Mouse (Mus musculus) forebrain, embryonic 14.5 days (tissue): ENCODE results near the gene Tnfsf11. TPM values are rescaled to one million over a fixed set of nuclear protein-coding genes. Genes with fewer than 3 reads are reported as not detected.
A peak's percentile ranks its signal among the peaks of the same experiment; 100 is the strongest.

Experiments
- ATAC-seq: fragments of 200-750 bp; cut with Nextera tagmentation; 2 replicates; pipeline ENCODE4 v1.8.0; 2017; ENCODE audit warnings: mild to moderate bottlenecking, moderate library complexity
- DNase-seq: peaks from one replicate; pipeline ENCODE4 v3.0.0-alpha.2; 2015; ENCODE audit warnings: low spot score
- H3K27ac ChIP-seq: fragments of 300-500 bp; sonication (generic); 2 replicates; pipeline ENCODE4 v1.5.1; 2014; ENCODE audit warnings: low read depth, mild to moderate bottlenecking, control low read depth, low read length, moderate library complexity
- H3K27me3 ChIP-seq: fragments of 300-500 bp; sonication (generic); replicated peaks from 2 replicates; pipeline ENCODE4 v1.6.1; 2014; ENCODE audit warnings: low read length, control low read depth, mixed read lengths; ENCODE audit not compliant: control insufficient read depth, insufficient read depth
- H3K36me3 ChIP-seq: fragments of 300-500 bp; sonication (generic); 2 replicates; pipeline ENCODE4 v1.6.1; 2014; ENCODE audit warnings: low read length, control low read depth; ENCODE audit not compliant: control insufficient read depth, insufficient read depth
- H3K4me1 ChIP-seq: fragments of 300-500 bp; sonication (generic); 2 replicates; pipeline ENCODE4 v1.6.1; 2014; ENCODE audit warnings: antibody characterized with exemption, low read length, control low read depth; ENCODE audit not compliant: control insufficient read depth, insufficient read depth
- H3K4me2 ChIP-seq: fragments of 300-500 bp; sonication (generic); 2 replicates; pipeline ENCODE4 v1.6.1; 2014; ENCODE audit warnings: mild to moderate bottlenecking, control low read depth, low read length
- H3K4me3 ChIP-seq: fragments of 300-500 bp; sonication (generic); 2 replicates; pipeline ENCODE4 v1.5.1; 2014; ENCODE audit warnings: low read depth, low read length, control low read depth
- H3K9ac ChIP-seq: fragments of 300-500 bp; sonication (generic); 2 replicates; pipeline ENCODE4 v1.6.1; 2014; ENCODE audit warnings: mild to moderate bottlenecking, low read length, control low read depth, moderate library complexity
- H3K9me3 ChIP-seq: fragments of 300-500 bp; sonication (generic); replicated peaks from 2 replicates; pipeline ENCODE4 v1.6.1; 2016; ENCODE audit warnings: low read length, control low read depth, mixed read lengths; ENCODE audit not compliant: control insufficient read depth
- WGBS: fragments of 180-500 bp; shearing (Covaris S2); extraction: QIAGEN DNeasy Blood & Tissue Kit; methylation state at CpG from one replicate; pipeline ENCODE4 v1.1.7; 2014; 5-methylcytosine and 5-hydroxymethylcytosine counted together
- polyA plus RNA-seq: library from polyadenylated mRNA; unstranded; fragments of >200 nt; fragmentation: Nextera tagmentation; extraction: Ambion mirVana; gene quantifications from 2 replicates; pipeline ENCODE4 v1.2.1, GENCODE M21; 2014

Gene Tnfsf11
- polyA plus RNA-seq, 1 experiment from 2014 or later, result not detected

DNA sequence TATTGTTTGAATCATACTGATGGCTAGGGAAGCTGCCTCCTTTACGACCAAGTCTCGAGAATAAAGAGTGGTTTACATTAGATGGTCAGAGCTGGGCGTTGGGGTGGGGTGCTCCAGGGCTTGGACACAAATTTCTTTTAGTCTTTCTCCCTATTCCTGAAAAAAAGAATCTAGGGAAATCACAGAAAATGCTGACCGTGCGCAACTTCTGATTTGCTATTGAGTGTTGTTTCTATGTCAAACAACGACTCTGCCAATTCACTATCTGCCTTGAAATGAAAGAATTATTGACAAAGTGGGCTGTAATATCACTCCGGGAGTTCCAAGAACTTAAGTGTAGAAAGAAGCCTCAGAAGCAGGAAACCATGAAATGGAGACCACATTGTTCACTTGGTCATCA, 23.5 kb upstream of the Tnfsf11 start:
- no peak for ATAC-seq
- Histone ChIP-seq H3K9me3 (no peaks in the 10 kb centered on the region), H3K4me3 (no peak overlapping the region), H3K4me2 (no peak overlapping the region), H3K9ac (no peak overlapping the region), H3K36me3 (no peaks in the 10 kb centered on the region), H3K27ac (no peak overlapping the region), H3K27me3 (no peaks in the 10 kb centered on the region), H3K4me1 (no peaks in the 10 kb centered on the region)
- DNase-seq, result no peak
- WGBS, result 71% methylated on average over 7 of the region's 7 CpGs

- WGBS, result 47% methylated on average over 11 of the region's 11 CpGs
- DNase-seq (no peak), ATAC-seq (no peak)
- Histone ChIP-seq H3K36me3 (no peaks in the 10 kb centered on the region), H3K4me2 (no peak overlapping the region), H3K9me3 (no peaks in the 10 kb centered on the region), H3K27me3 (no peaks in the 10 kb centered on the region), H3K9ac (no peak overlapping the region), H3K4me3 (no peak overlapping the region), H3K27ac (0 out of 2 replicates have a peak overlapping the region, but pooled peaks have one; percentile 16), H3K4me1 (no peaks in the 10 kb centered on the region)
Measured at GRCm38 (mm10) chr14:78330576-78331300, 22.9 kb upstream of the Tnfsf11 start.

- Histone ChIP-seq H3K27ac (no peak overlapping the region), H3K9me3 (no peaks in the 10 kb centered on the region), H3K4me2 (no peak overlapping the region), H3K36me3 (no peaks in the 10 kb centered on the region), H3K4me3 (no peak overlapping the region), H3K4me1 (no peaks in the 10 kb centered on the region), H3K27me3 (no peaks in the 10 kb centered on the region), H3K9ac (no peak overlapping the region)
- ATAC-seq (no peak), DNase-seq (no peak)
- 83% methylated on average over 8 of the region's 8 CpGs for WGBS
Measured at GRCm38 (mm10) chr14:78329765-78330451, 22.1 kb upstream of the Tnfsf11 start.

DNA sequence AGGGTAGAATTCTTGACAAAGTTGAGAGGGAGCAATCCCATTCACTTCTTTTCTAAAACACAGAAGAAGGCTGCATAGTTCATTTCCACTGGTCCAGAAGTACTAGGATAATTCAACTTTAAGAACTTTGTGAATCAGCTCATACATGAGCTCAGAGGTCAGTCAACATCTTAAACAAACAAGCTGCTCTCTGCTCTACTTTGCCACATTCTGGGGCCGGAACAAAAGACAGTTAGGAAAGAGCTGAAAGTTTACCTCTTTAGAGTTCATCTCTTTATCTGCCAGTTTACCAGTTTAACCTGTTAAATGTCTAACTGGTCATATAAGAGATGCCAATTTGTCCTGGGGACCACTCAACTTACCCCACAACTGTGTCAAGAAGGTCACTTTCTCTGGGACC, 15.5 kb upstream of the Tnfsf11 start:
- Histone ChIP-seq H3K4me2 (no peak overlapping the region), H3K9ac (no peak overlapping the region), H3K27me3 (no peaks in the 10 kb centered on the region), H3K36me3 (no peaks in the 10 kb centered on the region), H3K9me3 (no peaks in the 10 kb centered on the region), H3K27ac (no peak overlapping the region), H3K4me3 (no peak overlapping the region), H3K4me1 (no peaks in the 10 kb centered on the region)
- 100% methylated on average over 1 of the region's 1 CpGs for WGBS
- no peak for DNase-seq
- ATAC-seq, result no peak

DNA sequence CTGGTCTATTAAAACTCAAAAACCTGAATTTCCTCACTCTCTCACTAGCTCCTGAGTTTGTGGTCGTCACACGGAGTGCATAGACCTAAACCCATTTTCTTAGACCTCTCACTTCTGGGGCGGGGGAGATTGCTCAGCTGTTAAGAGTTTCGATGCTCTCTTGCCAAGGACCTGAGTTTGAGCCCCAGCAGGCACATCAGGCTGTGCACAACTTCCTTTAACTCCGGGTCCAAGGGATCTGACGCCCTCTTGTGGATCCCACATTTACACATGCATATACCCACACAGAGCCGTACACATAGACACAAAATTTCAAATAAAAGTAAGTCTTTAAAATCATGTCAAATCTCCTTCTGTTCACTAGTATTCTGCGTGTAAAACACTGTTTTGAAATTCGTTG, 15.1 kb upstream of the Tnfsf11 start:
- DNase-seq, result no peak
- Histone ChIP-seq H3K9ac (no peak overlapping the region), H3K4me2 (no peak overlapping the region), H3K4me1 (no peaks in the 10 kb centered on the region), H3K27me3 (no peaks in the 10 kb centered on the region), H3K4me3 (no peak overlapping the region), H3K27ac (no peak overlapping the region), H3K36me3 (no peaks in the 10 kb centered on the region), H3K9me3 (no peaks in the 10 kb centered on the region)
- 82% methylated on average over 9 of the region's 9 CpGs for WGBS
- ATAC-seq, result no peak

GRCm38 (mm10) chr14:78320248-78320647, 12.4 kb upstream of the Tnfsf11 start:
- H3K27ac ChIP-seq, result no peak overlapping the region
- DNase-seq (no peak), ATAC-seq (no peak)
- H3K4me1 ChIP-seq, result no peaks in the 10 kb centered on the region
- no peaks in the 10 kb centered on the region for H3K27me3 ChIP-seq
- no peak overlapping the region for H3K9ac ChIP-seq
- H3K4me2 ChIP-seq, result no peak overlapping the region
- H3K4me3 ChIP-seq, result no peak overlapping the region
- no peaks in the 10 kb centered on the region for H3K9me3 ChIP-seq
- WGBS, result 88% methylated on average over 6 of the region's 6 CpGs
- no peaks in the 10 kb centered on the region for H3K36me3 ChIP-seq

DNA sequence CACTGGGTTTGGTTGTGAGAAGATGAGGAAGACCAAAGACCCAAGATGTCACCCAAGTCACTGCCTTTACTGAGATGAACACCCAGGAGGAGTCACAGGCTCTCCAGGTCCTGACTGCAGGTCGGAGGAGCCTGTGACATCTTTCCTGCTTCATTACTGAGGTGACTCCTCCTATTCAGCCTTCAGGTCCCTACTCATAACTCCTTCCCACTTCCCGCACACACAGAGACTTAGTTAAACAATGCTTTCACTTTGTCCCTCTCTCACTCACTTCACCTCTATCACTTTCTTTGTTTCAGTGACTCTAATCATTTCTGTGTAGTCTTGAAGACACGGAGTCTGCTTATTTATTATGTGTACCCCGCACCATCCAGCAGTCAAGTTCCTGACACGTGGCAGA, 11.7 kb upstream of the Tnfsf11 start:
- no peaks in the 10 kb centered on the region for H3K27me3 ChIP-seq

GRCm38 (mm10) chr14:78319000-78319399, 11.2 kb upstream of the Tnfsf11 start:
- ATAC-seq, result no peak
- Histone ChIP-seq H3K27ac (no peak overlapping the region), H3K36me3 (no peaks in the 10 kb centered on the region), H3K4me1 (no peaks in the 10 kb centered on the region), H3K9ac (no peak overlapping the region), H3K27me3 (no peaks in the 10 kb centered on the region), H3K4me2 (no peak overlapping the region), H3K9me3 (no peaks in the 10 kb centered on the region), H3K4me3 (no peak overlapping the region)
- no peak for DNase-seq
- 80% methylated on average over 3 of the region's 3 CpGs for WGBS

More for the DNA sequence above, 11.7 kb upstream of the Tnfsf11 start:
- no peak overlapping the region for H3K27ac ChIP-seq
- H3K4me1 ChIP-seq, result no peaks in the 10 kb centered on the region
- ATAC-seq, result no peak
- 78% methylated on average over 5 of the region's 5 CpGs for WGBS
- no peak overlapping the region for H3K9ac ChIP-seq
- no peak overlapping the region for H3K4me3 ChIP-seq
- H3K4me2 ChIP-seq, result no peak overlapping the region
- no peaks in the 10 kb centered on the region for H3K9me3 ChIP-seq
- no peaks in the 10 kb centered on the region for H3K36me3 ChIP-seq
- DNase-seq, result no peak

GRCm38 (mm10) chr14:78317623-78318022, 9.8 kb upstream of the Tnfsf11 start:
- H3K9me3 ChIP-seq, result no peaks in the 10 kb centered on the region
- WGBS, result 81% methylated on average over 5 of the region's 5 CpGs
- no peaks in the 10 kb centered on the region for H3K27me3 ChIP-seq
- no peak overlapping the region for H3K4me3 ChIP-seq
- ATAC-seq, result no peak
- H3K4me2 ChIP-seq, result no peak overlapping the region
- H3K27ac ChIP-seq, result no peak overlapping the region
- H3K36me3 ChIP-seq, result no peaks in the 10 kb centered on the region
- no peak overlapping the region for H3K9ac ChIP-seq
- no peak for DNase-seq
- no peaks in the 10 kb centered on the region for H3K4me1 ChIP-seq
